Mouse (Mus musculus): ENCODE data around the gene Tmem255b. TPM values are rescaled to one million over a fixed set of nuclear protein-coding genes. Genes with fewer than 3 reads are reported as not detected.

Tmem255b gene
- polyA plus RNA-seq, 1 experiment from 2014 or later: 0.33 TPM

- Histone ChIP-seq H3K9me3 (replicated peaks; ENCODE audit: control insufficient read depth, low read length) (no peaks in the 10 kb centered on the region), H3K36me3 (ENCODE audit: control insufficient read depth, insufficient read depth, low read length) (no peaks in the 10 kb centered on the region), H3K9ac (ENCODE audit: low read depth, low read length) (no peak overlapping the region), H3K4me3 (ENCODE audit: low read depth, low read length) (no peak overlapping the region), H3K4me2 (no peak overlapping the region), H3K27ac (ENCODE audit: low read depth, low read length) (no peak overlapping the region), H3K4me1 (ENCODE audit: control insufficient read depth, insufficient read depth, low read length) (no peaks in the 10 kb centered on the region), H3K27me3 (ENCODE audit: control insufficient read depth, insufficient read depth, low read length) (peaks cover 2% of the 10 kb centered on the region; the same call in 1 of the 2 replicates)
- 40% methylated on average over 2 of the region's 2 CpGs for WGBS (ENCODE audit: insufficient replicate concordance)
- no peak for ATAC-seq (replicated peaks; ENCODE audit: insufficient number of reproducible peaks, low FRiP score, low TSS enrichment)
Observed at GRCm38 (mm10) chr8:13455295-13455694, 20.3 kb downstream of the Tmem255b start.

- no peaks in the 10 kb centered on the region for H3K36me3 ChIP-seq (ENCODE audit: control insufficient read depth, insufficient read depth, low read length)
- WGBS (ENCODE audit: insufficient replicate concordance): 93% methylated on average over 4 of the region's 4 CpGs
- ATAC-seq (replicated peaks; ENCODE audit: insufficient number of reproducible peaks, low FRiP score, low TSS enrichment): no peak
Observed at GRCm38 (mm10) chr8:13459431-13459830, 24.4 kb downstream of the Tmem255b start.

GRCm38 (mm10) chr8:13461085-13461765 is 26.2 kb downstream of the Tmem255b start:
- Histone ChIP-seq H3K4me2 (no peak overlapping the region), H3K9ac (ENCODE audit: low read depth, low read length) (no peak overlapping the region), H3K36me3 (ENCODE audit: control insufficient read depth, insufficient read depth, low read length) (no peaks in the 10 kb centered on the region), H3K9me3 (replicated peaks; ENCODE audit: control insufficient read depth, low read length) (no peaks in the 10 kb centered on the region), H3K27me3 (ENCODE audit: control insufficient read depth, insufficient read depth, low read length) (no peaks in the 10 kb centered on the region), H3K4me3 (ENCODE audit: low read depth, low read length) (no peak overlapping the region), H3K27ac (ENCODE audit: low read depth, low read length) (no peak overlapping the region), H3K4me1 (ENCODE audit: control insufficient read depth, insufficient read depth, low read length) (no peaks in the 10 kb centered on the region)
- WGBS (ENCODE audit: insufficient replicate concordance): 79% methylated on average over 17 of the region's 17 CpGs
- ATAC-seq (replicated peaks; ENCODE audit: insufficient number of reproducible peaks, low FRiP score, low TSS enrichment): no peak

More at GRCm38 (mm10) chr8:13459431-13459830, 24.4 kb downstream of the Tmem255b start:
- Histone ChIP-seq H3K27me3 (ENCODE audit: control insufficient read depth, insufficient read depth, low read length) (no peaks in the 10 kb centered on the region), H3K27ac (ENCODE audit: low read depth, low read length) (no peak overlapping the region), H3K9me3 (replicated peaks; ENCODE audit: control insufficient read depth, low read length) (no peaks in the 10 kb centered on the region), H3K4me2 (no peak overlapping the region), H3K4me3 (ENCODE audit: low read depth, low read length) (no peak overlapping the region), H3K4me1 (ENCODE audit: control insufficient read depth, insufficient read depth, low read length) (no peaks in the 10 kb centered on the region), H3K9ac (ENCODE audit: low read depth, low read length) (no peak overlapping the region)

- H3K4me2 ChIP-seq: no peak overlapping the region
Observed at GRCm38 (mm10) chr8:13461843-13462242, 26.9 kb downstream of the Tmem255b start.

GRCm38 (mm10) chr8:13462392-13462791 is 27.4 kb downstream of the Tmem255b start:
- H3K27ac ChIP-seq (ENCODE audit: low read depth, low read length): no peak overlapping the region
- H3K9ac ChIP-seq (ENCODE audit: low read depth, low read length): no peak overlapping the region
- ATAC-seq (replicated peaks; ENCODE audit: insufficient number of reproducible peaks, low FRiP score, low TSS enrichment): no peak
- H3K27me3 ChIP-seq (ENCODE audit: control insufficient read depth, insufficient read depth, low read length): no peaks in the 10 kb centered on the region
- no peak overlapping the region for H3K4me3 ChIP-seq (ENCODE audit: low read depth, low read length)
- H3K4me2 ChIP-seq: no peak overlapping the region
- no peaks in the 10 kb centered on the region for H3K36me3 ChIP-seq (ENCODE audit: control insufficient read depth, insufficient read depth, low read length)
- 66% methylated on average over 10 of the region's 10 CpGs for whole genome bisulfite sequencing (ENCODE audit: insufficient replicate concordance)
- H3K4me1 ChIP-seq (ENCODE audit: control insufficient read depth, insufficient read depth, low read length): no peaks in the 10 kb centered on the region
- no peaks in the 10 kb centered on the region for H3K9me3 ChIP-seq (replicated peaks; ENCODE audit: control insufficient read depth, low read length)

More at GRCm38 (mm10) chr8:13461843-13462242, 26.9 kb downstream of the Tmem255b start:
- Histone ChIP-seq H3K4me1 (ENCODE audit: control insufficient read depth, insufficient read depth, low read length) (no peaks in the 10 kb centered on the region), H3K4me3 (ENCODE audit: low read depth, low read length) (no peak overlapping the region), H3K27ac (ENCODE audit: low read depth, low read length) (no peak overlapping the region), H3K27me3 (ENCODE audit: control insufficient read depth, insufficient read depth, low read length) (no peaks in the 10 kb centered on the region), H3K9ac (ENCODE audit: low read depth, low read length) (no peak overlapping the region), H3K36me3 (ENCODE audit: control insufficient read depth, insufficient read depth, low read length) (no peaks in the 10 kb centered on the region), H3K9me3 (replicated peaks; ENCODE audit: control insufficient read depth, low read length) (no peaks in the 10 kb centered on the region)
- no peak for ATAC-seq (replicated peaks; ENCODE audit: insufficient number of reproducible peaks, low FRiP score, low TSS enrichment)
- 31% methylated on average over 4 of the region's 4 CpGs for WGBS (ENCODE audit: insufficient replicate concordance)

- Histone ChIP-seq H3K4me3 (ENCODE audit: low read depth, low read length) (no peak overlapping the region), H3K36me3 (ENCODE audit: control insufficient read depth, insufficient read depth, low read length) (no peaks in the 10 kb centered on the region), H3K9ac (ENCODE audit: low read depth, low read length) (no peak overlapping the region), H3K27ac (ENCODE audit: low read depth, low read length) (no peak overlapping the region), H3K4me1 (ENCODE audit: control insufficient read depth, insufficient read depth, low read length) (no peaks in the 10 kb centered on the region), H3K9me3 (replicated peaks; ENCODE audit: control insufficient read depth, low read length) (no peaks in the 10 kb centered on the region), H3K4me2 (no peak overlapping the region), H3K27me3 (ENCODE audit: control insufficient read depth, insufficient read depth, low read length) (no peaks in the 10 kb centered on the region)
- no peak for ATAC-seq (replicated peaks; ENCODE audit: insufficient number of reproducible peaks, low FRiP score, low TSS enrichment)
- 59% methylated on average over 7 of the region's 7 CpGs for WGBS (ENCODE audit: insufficient replicate concordance)
Observed at GRCm38 (mm10) chr8:13465324-13465723, 30.3 kb downstream of the Tmem255b start.

GRCm38 (mm10) chr8:13466989-13467388 is 32.0 kb downstream of the Tmem255b start:
- H3K27ac ChIP-seq (ENCODE audit: low read depth, low read length): no peak overlapping the region
- H3K27me3 ChIP-seq (ENCODE audit: control insufficient read depth, insufficient read depth, low read length): no peaks in the 10 kb centered on the region
- no peaks in the 10 kb centered on the region for H3K4me1 ChIP-seq (ENCODE audit: control insufficient read depth, insufficient read depth, low read length)
- H3K4me3 ChIP-seq (ENCODE audit: low read depth, low read length): no peak overlapping the region
- no peak overlapping the region for H3K4me2 ChIP-seq
- ATAC-seq (replicated peaks; ENCODE audit: insufficient number of reproducible peaks, low FRiP score, low TSS enrichment): no peak
- no peak overlapping the region for H3K9ac ChIP-seq (ENCODE audit: low read depth, low read length)
- 65% methylated on average over 5 of the region's 5 CpGs for WGBS (ENCODE audit: insufficient replicate concordance)
- H3K9me3 ChIP-seq (replicated peaks; ENCODE audit: control insufficient read depth, low read length): no peaks in the 10 kb centered on the region
- no peaks in the 10 kb centered on the region for H3K36me3 ChIP-seq (ENCODE audit: control insufficient read depth, insufficient read depth, low read length)

- no peaks in the 10 kb centered on the region for H3K9me3 ChIP-seq (replicated peaks; ENCODE audit: control insufficient read depth, low read length)
- no peaks in the 10 kb centered on the region for H3K36me3 ChIP-seq (ENCODE audit: control insufficient read depth, insufficient read depth, low read length)
- H3K4me2 ChIP-seq: no peak overlapping the region
- WGBS (ENCODE audit: insufficient replicate concordance): 79% methylated on average over 9 of the region's 9 CpGs
- no peak overlapping the region for H3K4me3 ChIP-seq (ENCODE audit: low read depth, low read length)
- no peaks in the 10 kb centered on the region for H3K27me3 ChIP-seq (ENCODE audit: control insufficient read depth, insufficient read depth, low read length)
- H3K27ac ChIP-seq (ENCODE audit: low read depth, low read length): no peak overlapping the region
- peaks cover 4% of the 10 kb centered on the region; the same call in 1 of the 2 replicates for H3K4me1 ChIP-seq (ENCODE audit: control insufficient read depth, insufficient read depth, low read length)
- ATAC-seq (replicated peaks; ENCODE audit: insufficient number of reproducible peaks, low FRiP score, low TSS enrichment): no peak
- no peak overlapping the region for H3K9ac ChIP-seq (ENCODE audit: low read depth, low read length)
Observed at GRCm38 (mm10) chr8:13468737-13469136, 33.7 kb downstream of the Tmem255b start.

- Histone ChIP-seq H3K9me3 (replicated peaks; ENCODE audit: control insufficient read depth, low read length) (no peaks in the 10 kb centered on the region), H3K4me2 (no peak overlapping the region), H3K36me3 (ENCODE audit: control insufficient read depth, insufficient read depth, low read length) (no peaks in the 10 kb centered on the region), H3K4me3 (ENCODE audit: low read depth, low read length) (no peak overlapping the region), H3K9ac (ENCODE audit: low read depth, low read length) (no peak overlapping the region), H3K4me1 (ENCODE audit: control insufficient read depth, insufficient read depth, low read length) (peaks cover 4% of the 10 kb centered on the region; the same call in 1 of the 2 replicates), H3K27ac (ENCODE audit: low read depth, low read length) (no peak overlapping the region), H3K27me3 (ENCODE audit: control insufficient read depth, insufficient read depth, low read length) (no peaks in the 10 kb centered on the region)
- no peak for ATAC-seq (replicated peaks; ENCODE audit: insufficient number of reproducible peaks, low FRiP score, low TSS enrichment)
- WGBS (ENCODE audit: insufficient replicate concordance): 81% methylated on average over 11 of the region's 11 CpGs
Observed at GRCm38 (mm10) chr8:13471484-13471883, 36.5 kb downstream of the Tmem255b start.
